Mouse (Mus musculus): ENCODE measurements around the gene Cfap43.

The Cfap43 gene

DNA sequence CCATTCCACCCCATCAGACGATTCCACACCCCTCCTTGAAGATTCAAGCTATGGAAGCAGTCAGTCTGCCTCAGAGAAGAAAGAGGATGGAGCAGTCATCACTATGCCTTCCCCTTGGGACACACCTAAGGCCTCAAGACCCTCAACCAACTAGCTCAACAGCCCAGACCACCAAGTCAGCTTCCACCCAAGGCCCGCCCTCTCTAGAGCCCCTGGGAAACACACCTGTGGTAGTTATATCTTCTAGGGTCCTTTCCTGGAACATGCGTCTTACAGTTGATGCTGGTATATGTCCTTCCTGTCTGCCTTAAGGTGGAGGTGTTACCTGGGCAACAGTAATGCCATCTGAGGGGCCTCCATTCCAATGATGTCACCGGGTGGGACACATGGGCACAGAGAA lies 4.9 kb downstream of the Cfap43 start:
- no peak for DNase-seq

DNA sequence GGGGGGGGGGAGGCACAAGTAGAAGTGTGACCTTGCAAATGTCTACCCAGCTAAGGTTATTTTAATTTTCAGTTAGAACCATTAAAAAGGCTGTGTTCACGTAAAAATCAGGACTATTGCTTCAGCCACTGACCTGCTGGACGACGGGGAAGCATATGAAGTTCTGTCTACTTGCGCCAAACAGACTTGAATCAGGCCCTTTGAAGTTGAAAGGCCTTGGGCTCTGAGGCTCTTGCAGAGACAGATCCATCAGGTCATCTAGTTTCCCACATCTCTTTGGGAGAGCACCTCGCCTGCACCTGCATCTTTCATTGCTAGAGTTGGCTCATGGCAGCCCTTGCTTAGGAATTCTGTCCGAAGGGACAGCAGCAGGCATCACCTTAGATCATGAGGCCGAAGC lies 5.7 kb downstream of the Cfap43 start:
- no peak for DNase-seq

DNA sequence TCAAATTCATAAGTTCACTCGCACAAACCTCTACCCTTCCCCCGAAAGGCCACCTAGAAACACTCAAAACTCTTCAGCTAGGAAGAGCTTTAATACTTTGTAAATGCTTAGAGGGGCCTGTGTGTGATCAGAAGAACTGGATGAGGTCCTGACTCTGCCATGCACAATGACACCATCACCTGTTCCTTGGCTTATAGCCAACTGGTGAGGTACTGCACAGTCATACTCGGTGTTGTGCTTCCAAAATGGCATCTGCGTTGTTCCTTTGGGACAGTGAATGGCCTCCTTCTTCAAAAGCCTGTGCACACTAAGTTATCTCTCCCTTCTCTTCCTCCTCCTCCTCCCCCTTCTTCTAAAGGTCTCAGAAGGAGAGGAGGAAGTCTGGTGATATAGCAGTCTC lies 8.3 kb downstream of the Cfap43 start:
- no peak for DNase-seq

DNA sequence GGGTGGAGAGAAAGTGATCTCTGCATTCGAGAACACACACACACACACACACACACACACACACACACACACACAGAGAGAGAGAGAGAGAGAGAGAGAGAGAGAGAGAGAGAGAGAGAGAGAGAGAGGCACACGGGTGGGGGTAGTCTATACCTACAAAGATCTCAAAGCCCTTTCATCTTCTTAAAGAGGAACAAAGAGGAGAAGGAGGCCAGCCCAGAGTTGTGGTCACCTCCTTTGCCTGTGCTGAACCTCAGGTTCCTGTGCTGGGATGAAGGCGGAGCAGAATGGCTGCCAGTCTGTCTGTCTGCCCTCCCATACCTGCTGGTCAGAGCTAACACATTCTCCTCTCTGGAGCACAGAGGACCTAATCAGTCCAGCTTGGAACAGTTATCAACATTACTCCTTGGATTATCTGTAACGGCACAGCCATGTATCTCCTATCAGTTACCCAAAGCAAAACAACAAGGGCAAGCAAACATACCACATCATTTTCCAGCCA lies 8.9 kb downstream of the Cfap43 start:
- DNase-seq = no peak

DNA sequence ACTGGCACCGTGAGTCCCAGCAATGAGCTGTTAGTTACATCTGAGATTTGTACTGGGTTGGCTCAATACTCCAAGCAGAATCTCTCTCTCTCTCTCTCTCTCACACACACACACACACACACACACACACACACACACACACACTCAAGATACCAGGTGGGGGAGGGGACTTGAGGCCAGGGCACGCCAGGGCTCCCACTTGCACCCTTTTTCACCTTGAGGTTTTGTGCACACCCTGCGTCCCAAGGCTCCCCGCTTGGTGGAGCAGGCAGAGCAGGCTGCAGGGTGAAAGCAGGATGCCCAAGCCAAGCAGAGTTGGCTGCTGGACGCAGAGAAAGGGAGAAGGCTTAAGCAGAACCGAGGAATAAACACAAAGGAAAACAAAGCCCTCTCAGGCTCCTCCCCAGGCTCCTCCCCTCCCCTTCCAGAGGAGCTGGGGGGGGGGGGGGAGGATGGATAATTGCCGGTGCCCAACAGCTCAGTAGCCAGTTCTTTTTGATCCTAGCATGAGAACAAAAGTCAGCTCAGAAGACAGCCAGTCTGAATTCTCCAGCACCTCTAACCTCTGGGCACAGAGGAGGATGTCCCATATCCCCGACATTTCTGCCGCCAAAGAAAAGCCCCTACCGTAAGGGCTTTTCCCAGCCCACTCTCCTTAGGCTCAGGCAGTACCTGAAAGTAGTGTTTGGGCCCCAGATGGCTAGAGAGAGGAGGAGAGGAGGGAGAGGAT lies 9.5 kb downstream of the Cfap43 start:
- no peak for DNase-seq

GRCm38 (mm10) chr19:47908961-47909371 lies 10.1 kb downstream of the Cfap43 start:
- no peak for DNase-seq

DNA sequence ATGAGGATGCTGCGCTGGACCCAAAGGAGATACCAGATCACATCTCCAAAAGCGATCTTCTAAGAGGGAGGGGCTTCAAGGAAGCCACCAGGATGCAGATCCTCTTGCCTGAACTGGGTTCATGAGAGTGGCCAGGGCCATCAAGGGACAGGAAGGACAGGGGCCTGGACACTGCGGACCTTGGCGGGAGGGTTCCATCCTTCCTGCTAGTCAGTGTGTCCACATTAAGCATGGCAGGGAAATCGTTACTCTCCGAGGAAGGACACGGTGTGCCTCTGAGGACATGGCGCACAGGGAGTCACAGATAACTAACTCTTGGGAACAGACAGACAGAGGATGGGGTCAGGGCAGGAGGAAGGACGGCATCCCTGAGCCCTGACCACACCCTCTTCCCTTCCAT lies 11.5 kb downstream of the Cfap43 start:
- DNase-seq = no peak

GRCm38 (mm10) chr19:47905603-47906002 lies 13.5 kb downstream of the Cfap43 start:
- DNase-seq = no peak

GRCm38 (mm10) chr19:47905081-47905480 lies 14.0 kb downstream of the Cfap43 start:
- no peak for DNase-seq

DNA sequence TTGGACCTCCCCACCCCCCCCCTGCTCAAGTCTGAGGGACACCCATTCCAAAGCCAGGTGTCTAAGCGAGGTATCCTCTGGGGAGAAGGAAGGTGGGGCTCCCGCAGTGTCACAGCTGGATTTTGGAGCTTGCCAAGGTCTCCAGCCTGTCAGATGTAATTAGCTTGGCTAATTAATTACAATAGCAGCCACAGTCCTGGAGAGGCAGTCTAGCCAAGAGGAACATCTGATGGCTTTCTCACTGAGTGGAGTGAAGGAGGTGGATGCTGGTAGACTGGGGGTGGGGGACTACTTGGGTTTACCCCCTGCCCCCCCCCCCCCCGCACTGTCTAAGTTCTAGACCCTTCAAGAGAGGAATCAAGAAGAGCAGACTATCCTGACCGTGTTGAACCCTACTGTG lies 15.4 kb downstream of the Cfap43 start:
- no peak for DNase-seq

DNA sequence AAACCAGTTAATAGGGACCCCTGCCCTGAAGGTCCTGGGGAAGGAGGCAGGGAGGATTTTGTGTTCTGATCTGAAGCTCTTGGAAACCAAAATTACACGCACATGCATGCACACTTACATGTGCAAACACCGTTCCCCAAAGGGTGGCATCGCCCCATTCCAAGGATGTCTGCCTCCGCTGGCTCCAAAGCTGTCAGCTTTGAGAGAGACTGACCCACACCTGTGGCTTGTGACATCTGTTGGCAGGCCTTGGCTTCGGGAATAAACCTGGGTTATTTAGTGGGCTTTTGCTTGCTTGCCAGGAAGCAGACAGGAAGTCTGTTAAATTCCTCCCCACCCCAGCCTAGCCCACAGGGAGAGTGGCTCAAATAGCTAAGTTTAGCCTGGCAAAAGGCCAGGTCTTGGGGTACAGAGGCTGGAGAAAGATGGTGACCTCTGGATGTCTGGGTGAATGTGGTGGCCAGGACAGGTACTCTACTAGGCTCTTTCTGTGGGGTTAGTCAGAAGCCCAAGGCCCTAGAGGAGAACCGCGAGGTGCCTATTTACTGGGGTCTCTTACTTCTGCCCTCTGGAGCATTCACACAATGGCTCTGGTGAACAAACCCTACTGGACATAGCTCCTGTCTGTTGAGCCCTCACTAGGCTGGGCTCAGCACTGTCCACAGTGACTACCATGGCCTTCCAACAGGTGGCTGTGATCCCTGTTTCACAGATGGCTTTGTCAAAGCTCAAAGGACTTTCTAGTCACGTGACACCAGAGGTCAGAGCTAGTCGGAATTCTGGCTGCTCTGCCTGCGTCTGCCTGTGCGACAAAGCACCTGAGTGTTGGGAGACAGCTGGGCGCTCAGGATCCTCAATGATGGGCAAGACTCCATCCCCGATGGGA lies 16.5 kb downstream of the Cfap43 start:
- DNase-seq = no peak

GRCm38 (mm10) chr19:47900558-47900957 lies 18.5 kb downstream of the Cfap43 start:
- DNase-seq = no peak

DNA sequence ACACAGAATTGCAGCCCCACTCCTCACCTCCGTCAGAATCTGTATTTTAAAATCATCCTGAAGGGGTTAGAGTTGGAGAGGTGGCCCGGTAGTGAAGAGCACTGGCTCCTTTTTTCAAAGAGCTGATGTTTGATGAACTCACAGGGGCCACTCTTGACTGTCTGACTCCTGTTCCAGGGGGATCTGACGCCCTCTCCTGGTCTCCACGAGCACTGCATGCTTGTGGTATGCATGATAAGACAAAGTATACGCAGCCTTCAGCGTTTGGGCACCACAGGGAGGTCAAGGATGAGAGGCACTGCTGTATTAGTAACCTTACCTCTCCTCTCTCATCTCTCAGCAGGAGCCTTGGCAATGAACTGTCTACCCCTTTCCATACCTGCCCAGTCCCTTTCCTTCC lies 19.1 kb downstream of the Cfap43 start:
- no peak for DNase-seq

GRCm38 (mm10) chr19:47898472-47899079 lies 20.5 kb downstream of the Cfap43 start:
- DNase-seq = no peak

GRCm38 (mm10) chr19:47893092-47893491 lies 26.0 kb downstream of the Cfap43 start:
- peak; percentile 58 to 67 for DNase-seq

GRCm38 (mm10) chr19:47891562-47892312 lies 27.4 kb downstream of the Cfap43 start:
- DNase-seq = no peak

DNA sequence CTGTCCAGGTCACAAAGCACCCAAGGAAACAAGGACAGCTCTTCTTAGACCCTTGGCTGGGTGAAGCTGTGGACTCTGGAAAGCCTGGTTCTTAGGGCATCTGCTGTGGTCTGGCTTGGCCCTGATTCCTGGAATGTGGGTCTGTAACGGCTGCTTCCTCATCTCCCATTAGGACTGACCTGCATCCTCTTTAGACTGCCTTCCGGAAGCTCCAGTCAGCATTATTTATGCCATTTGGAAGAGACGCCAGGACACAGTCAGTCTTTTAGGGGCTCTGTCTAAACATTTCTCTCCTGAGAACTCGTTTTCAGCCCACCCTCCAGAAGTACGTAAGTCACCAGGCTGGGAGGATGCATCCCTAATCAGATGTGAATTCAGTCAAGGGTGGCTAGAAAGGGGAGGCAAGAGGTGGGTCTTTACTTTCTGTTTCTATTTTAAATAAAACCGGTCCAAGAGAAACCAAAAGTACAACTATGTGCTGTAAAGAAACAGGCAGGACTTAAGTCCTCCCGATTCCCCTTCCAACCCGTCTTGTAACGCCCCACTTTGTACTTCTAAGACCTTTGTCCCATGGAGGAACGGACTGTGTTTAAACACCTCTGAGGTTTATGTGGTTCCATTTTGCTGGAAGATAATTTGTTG lies 28.5 kb downstream of the Cfap43 start:
- no peak for DNase-seq

DNA sequence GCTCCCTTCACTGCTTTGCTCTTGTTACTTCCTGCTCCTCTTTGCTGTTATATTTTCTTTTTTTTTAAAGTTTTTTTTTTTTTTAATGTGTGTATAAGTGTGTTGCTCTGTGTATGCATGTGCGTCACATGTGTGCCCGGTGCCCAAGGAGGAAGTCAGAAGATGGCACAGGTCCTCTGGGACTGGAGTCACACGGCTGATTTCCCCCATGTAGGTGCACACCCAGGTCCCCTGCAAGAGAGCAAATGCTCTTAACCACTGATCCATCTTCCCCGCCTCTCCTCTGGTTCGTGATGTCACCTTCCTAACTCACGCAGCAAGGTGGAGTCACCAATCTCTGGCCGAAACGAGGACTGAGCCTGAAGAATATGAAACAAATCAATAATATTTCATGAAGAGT lies 31.1 kb downstream of the Cfap43 start:
- DNase-seq = no peak

- DNase-seq = peak; percentile 14 to 38
These were observed 31.7 kb downstream of the Cfap43 start for GRCm38 (mm10) chr19:47887417-47887816.

- no peak for DNase-seq
These were observed 32.5 kb downstream of the Cfap43 start for GRCm38 (mm10) chr19:47886617-47887016.

DNA sequence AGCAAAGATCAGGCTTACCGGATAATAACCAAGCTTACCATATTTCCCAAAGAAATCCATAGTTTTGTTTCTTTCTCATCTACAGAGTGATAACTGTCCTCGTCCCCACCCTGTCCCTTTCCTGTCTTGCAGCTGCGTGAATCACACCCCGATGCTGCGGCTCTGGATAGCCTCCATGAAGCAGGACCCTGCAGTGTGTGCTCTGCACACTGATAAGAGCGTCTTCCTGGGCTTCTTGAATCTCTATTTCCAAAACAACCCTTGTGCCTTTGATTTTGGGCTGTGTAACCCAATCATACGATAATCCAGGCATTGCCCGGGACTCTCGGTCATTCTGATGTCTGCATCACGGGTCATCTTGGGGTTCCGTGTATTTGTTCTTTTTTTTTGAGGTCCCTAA lies 33.2 kb downstream of the Cfap43 start:
- no peak for DNase-seq

DNA sequence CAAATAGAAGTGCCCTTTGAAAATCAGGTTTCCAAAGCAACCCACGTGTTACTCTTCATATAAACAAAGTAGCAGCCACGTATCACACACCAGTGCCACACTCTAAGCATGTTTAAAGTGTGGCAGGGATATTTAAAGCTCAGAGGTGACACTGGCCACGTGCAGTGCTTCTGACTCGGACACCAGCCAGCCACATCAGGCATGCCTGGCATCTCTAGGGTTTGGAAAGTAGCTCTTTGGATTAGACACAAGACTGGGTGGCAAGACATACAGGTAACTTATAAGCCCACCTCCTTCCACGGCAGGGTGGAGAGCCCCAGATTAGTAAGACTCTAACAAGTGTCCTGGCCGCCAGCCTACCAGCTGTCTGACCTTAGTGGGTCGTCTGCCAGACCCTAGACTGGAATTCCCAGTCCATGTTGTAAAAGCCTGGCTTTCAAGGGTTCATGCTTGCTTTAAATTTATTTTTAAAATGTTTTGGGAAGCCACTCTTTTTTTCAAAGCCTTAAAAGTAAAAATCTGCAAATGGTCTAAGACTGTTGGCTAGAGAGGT lies 33.8 kb downstream of the Cfap43 start:
- no peak for DNase-seq

Data from cerebellum, postnatal 25 days (tissue).